Mouse (Mus musculus): ENCODE results near the gene Rgs7bp. TPM values are rescaled to one million over a fixed set of nuclear protein-coding genes. Genes with fewer than 3 reads are reported as not detected.

Gene Rgs7bp
- not detected for polyA plus RNA-seq (2017; shearing (Covaris generic))

GRCm38 (mm10) chr13:105054181-105054940 is at the start of gene Rgs7bp:
Gene Rgs7bp, minus strand, starts transcription at chr13:105054930.

DNA sequence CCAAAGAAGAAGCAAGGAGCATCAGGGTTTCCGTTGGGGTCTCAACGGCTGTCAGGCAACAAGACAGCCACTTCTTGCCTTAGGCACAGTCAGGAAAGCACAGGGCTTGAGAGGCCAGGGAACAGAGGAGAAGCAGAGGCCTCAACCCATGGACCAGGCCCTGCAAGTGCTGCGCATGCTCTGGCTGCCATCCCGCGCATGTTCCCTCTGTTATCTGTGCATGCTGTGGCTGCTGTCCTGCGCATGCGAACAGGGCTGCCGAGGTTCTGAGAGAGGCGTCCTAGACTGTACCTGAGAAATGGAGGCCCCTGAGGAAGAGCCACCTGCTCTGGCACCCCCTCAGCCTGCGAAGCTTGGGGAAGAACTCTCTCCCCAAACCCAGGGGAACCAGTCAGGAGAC is 27.1 kb upstream of the Rgs7bp start, which contains the start of gene 4933425L06Rik:
Gene 4933425L06Rik (plus strand): TSS at position 261 of the 400 bp plus-strand sequence.

Other genes with a start within 250 kb of the Rgs7bp start
- 21.5 TPM for gene Cwc27, start 237.8 kb downstream of the Rgs7bp start, polyA plus RNA-seq (2017; shearing (Covaris generic))
- not detected for gene Shisal2b, start 191.0 kb downstream of the Rgs7bp start, polyA plus RNA-seq (2017; shearing (Covaris generic))
- gene 4933425L06Rik, start 27.2 kb upstream of the Rgs7bp start, polyA plus RNA-seq (2017; shearing (Covaris generic)) = not detected
- gene Rnf180, start 239.9 kb upstream of the Rgs7bp start, polyA plus RNA-seq (2017; shearing (Covaris generic)) = 0.11 TPM